Mouse (Mus musculus) neural tube, embryonic 12.5 days (tissue): Measurements from ENCODE around the gene Ifitm10. TPM values are rescaled to one million over a fixed set of nuclear protein-coding genes. Genes with fewer than 3 reads are reported as not detected.

Experiments used
- ATAC-seq: fragments of 200-750 bp; cut with Nextera tagmentation; 2 replicates; pipeline ENCODE4 v1.8.0; 2017; ENCODE audit warnings: low read depth, mild to moderate bottlenecking, moderate TSS enrichment, moderate library complexity; ENCODE audit not compliant: low FRiP score
- H3K27ac ChIP-seq: fragments of 300-500 bp; sonication (generic); 2 replicates; pipeline ENCODE4 v1.5.1; 2016
- H3K27me3 ChIP-seq: fragments of 300-500 bp; sonication (generic); replicated peaks from 2 replicates; pipeline ENCODE4 v1.6.1; 2016; ENCODE audit warnings: mild to moderate bottlenecking
- H3K36me3 ChIP-seq: fragments of 300-500 bp; sonication (generic); 2 replicates; pipeline ENCODE4 v1.6.1; 2016; ENCODE audit warnings: mild to moderate bottlenecking
- H3K4me1 ChIP-seq: fragments of 300-500 bp; sonication (generic); 2 replicates; pipeline ENCODE4 v1.6.1; 2016
- H3K4me2 ChIP-seq: fragments of 300-500 bp; sonication (generic); replicated peaks from 2 replicates; pipeline ENCODE4 v1.6.1; 2016; ENCODE audit warnings: mild to moderate bottlenecking
- H3K4me3 ChIP-seq: fragments of 300-500 bp; sonication (generic); 2 replicates; pipeline ENCODE4 v1.5.1; 2016
- H3K9ac ChIP-seq: fragments of 300-500 bp; sonication (generic); 2 replicates; pipeline ENCODE4 v1.6.1; 2016; ENCODE audit warnings: mild to moderate bottlenecking
- H3K9me3 ChIP-seq: fragments of 300-500 bp; sonication (generic); 2 replicates; pipeline ENCODE4 v1.6.1; 2016; ENCODE audit warnings: mild to moderate bottlenecking
- WGBS: fragments of 180-500 bp; shearing (Covaris S2); methylation state at CpG from one replicate; pipeline ENCODE4 v1.1.7; 2016; 5-methylcytosine and 5-hydroxymethylcytosine counted together
- polyA plus RNA-seq: library from polyadenylated mRNA; unstranded; fragments of >200 nt; fragmentation: Nextera tagmentation; extraction: Ambion mirVana; gene quantifications from 2 replicates; pipeline ENCODE4 v1.2.1, GENCODE M21; 2016

The Ifitm10 gene
- polyA plus RNA-seq, 1 experiment from 2014 or later = 0.47 TPM

- Histone ChIP-seq H3K4me3 (peak overlapping the region; percentile 77), H3K9ac (peak overlapping the region; percentile 76; the same call in 1 of the 2 replicates), H3K27me3 (no peaks in the 10 kb centered on the region), H3K9me3 (no peaks in the 10 kb centered on the region), H3K4me2 (peak overlapping the region; percentile 94), H3K27ac (no peak overlapping the region), H3K36me3 (peaks cover 23% of the 10 kb centered on the region), H3K4me1 (peaks cover 18% of the 10 kb centered on the region)
- WGBS = 98% methylated on average over 1 of the region's 1 CpGs
- ATAC-seq = peak; percentile 33
Measured at GRCm38 (mm10) chr7:142388198-142388597, 14.6 kb upstream of the Ifitm10 start.

- H3K4me2 ChIP-seq = peak within 1 kb of the TSS; percentile 94
- ATAC-seq = peak; percentile 97
- WGBS = under 1% methylated on average over 52 of the region's 55 CpGs
Measured at GRCm38 (mm10) chr7:142387419-142388148, 14.0 kb upstream of the Ifitm10 start, which contains the start of gene Ctsd. Gene Ctsd, minus strand, starts transcription at chr7:142388038.

GRCm38 (mm10) chr7:142386621-142387201 lies 13.2 kb upstream of the Ifitm10 start:
- Histone ChIP-seq H3K9me3 (no peaks in the 10 kb centered on the region), H3K9ac (peak overlapping the region; percentile 76)

More at GRCm38 (mm10) chr7:142387419-142388148, 14.0 kb upstream of the Ifitm10 start, which contains the start of gene Ctsd:
- Histone ChIP-seq H3K27ac (no peak within 1 kb of the TSS), H3K9me3 (no peaks in the 10 kb centered on the region), H3K36me3 (peaks cover 29% of the 10 kb centered on the region), H3K9ac (peak within 1 kb of the TSS; percentile 76), H3K4me3 (peak within 1 kb of the TSS; percentile 77), H3K4me1 (peaks cover 18% of the 10 kb centered on the region), H3K27me3 (no peaks in the 10 kb centered on the region)

GRCm38 (mm10) chr7:142385742-142386403 lies 12.3 kb upstream of the Ifitm10 start:
- Histone ChIP-seq H3K27ac (no peak overlapping the region), H3K9me3 (no peaks in the 10 kb centered on the region), H3K36me3 (peaks cover 47% of the 10 kb centered on the region), H3K27me3 (no peaks in the 10 kb centered on the region), H3K9ac (no peak overlapping the region), H3K4me2 (peak overlapping the region; percentile 94), H3K4me1 (peaks cover 18% of the 10 kb centered on the region), H3K4me3 (0 out of 2 replicates have a peak overlapping the region, but pooled peaks have one; percentile 77)
- 88% methylated on average over 3 of the region's 3 CpGs for WGBS
- no peak for ATAC-seq

More at GRCm38 (mm10) chr7:142386621-142387201, 13.2 kb upstream of the Ifitm10 start:
- H3K36me3 ChIP-seq = peaks cover 38% of the 10 kb centered on the region
- no peak for ATAC-seq
- peak overlapping the region; percentile 94 for H3K4me2 ChIP-seq
- H3K4me3 ChIP-seq = peak overlapping the region; percentile 77
- peaks cover 18% of the 10 kb centered on the region for H3K4me1 ChIP-seq
- no peak overlapping the region for H3K27ac ChIP-seq
- 75% methylated on average over 6 of the region's 6 CpGs for WGBS
- no peaks in the 10 kb centered on the region for H3K27me3 ChIP-seq

GRCm38 (mm10) chr7:142384306-142384705 lies 10.8 kb upstream of the Ifitm10 start:
- Histone ChIP-seq H3K27ac (no peak overlapping the region), H3K4me1 (peaks cover 18% of the 10 kb centered on the region), H3K9ac (no peak overlapping the region), H3K27me3 (no peaks in the 10 kb centered on the region), H3K36me3 (peaks cover 62% of the 10 kb centered on the region), H3K9me3 (no peaks in the 10 kb centered on the region), H3K4me3 (no peak overlapping the region), H3K4me2 (no peak overlapping the region)
- 87% methylated on average over 10 of the region's 10 CpGs for WGBS
- ATAC-seq = no peak

- H3K4me2 ChIP-seq = no peak within 1 kb of the TSS
- H3K4me3 ChIP-seq = no peak within 1 kb of the TSS
- ATAC-seq = no peak
- H3K27me3 ChIP-seq = no peaks in the 10 kb centered on the region
- peaks cover 76% of the 10 kb centered on the region for H3K36me3 ChIP-seq
- no peak within 1 kb of the TSS for H3K27ac ChIP-seq
- peaks cover 18% of the 10 kb centered on the region for H3K4me1 ChIP-seq
- H3K9ac ChIP-seq = no peak within 1 kb of the TSS
- 93% methylated on average over 5 of the region's 5 CpGs for WGBS
- no peaks in the 10 kb centered on the region for H3K9me3 ChIP-seq
Measured at GRCm38 (mm10) chr7:142382567-142382966, 9.0 kb upstream of the Ifitm10 start, which contains the start of gene Gm49369. Gene Gm49369, minus strand, starts transcription at chr7:142382667.

GRCm38 (mm10) chr7:142381175-142381574 lies 7.6 kb upstream of the Ifitm10 start:
- Histone ChIP-seq H3K4me1 (peaks cover 7% of the 10 kb centered on the region), H3K4me3 (no peak overlapping the region), H3K36me3 (peaks cover 90% of the 10 kb centered on the region), H3K4me2 (no peak overlapping the region), H3K27me3 (no peaks in the 10 kb centered on the region), H3K9ac (no peak overlapping the region), H3K9me3 (no peaks in the 10 kb centered on the region), H3K27ac (no peak overlapping the region)
- WGBS = 89% methylated on average over 4 of the region's 4 CpGs
- no peak for ATAC-seq

GRCm38 (mm10) chr7:142379186-142379585 lies 5.6 kb upstream of the Ifitm10 start:
- H3K4me2 ChIP-seq = no peak overlapping the region
- H3K36me3 ChIP-seq = peaks cover 92% of the 10 kb centered on the region
- H3K9me3 ChIP-seq = no peaks in the 10 kb centered on the region
- no peak overlapping the region for H3K27ac ChIP-seq
- H3K4me1 ChIP-seq = no peaks in the 10 kb centered on the region
- 82% methylated on average over 6 of the region's 6 CpGs for WGBS
- no peak overlapping the region for H3K9ac ChIP-seq
- ATAC-seq = no peak
- H3K27me3 ChIP-seq = no peaks in the 10 kb centered on the region
- no peak overlapping the region for H3K4me3 ChIP-seq

GRCm38 (mm10) chr7:142377233-142377925 lies 3.8 kb upstream of the Ifitm10 start:
- H3K4me2 ChIP-seq = no peak overlapping the region
- 93% methylated on average over 14 of the region's 14 CpGs for WGBS
- no peak for ATAC-seq
- no peaks in the 10 kb centered on the region for H3K9me3 ChIP-seq
- H3K9ac ChIP-seq = no peak overlapping the region
- peaks cover 74% of the 10 kb centered on the region for H3K36me3 ChIP-seq
- peaks cover 12% of the 10 kb centered on the region for H3K27me3 ChIP-seq
- H3K4me3 ChIP-seq = no peak overlapping the region
- 0 out of 2 replicates have a peak, but pooled peaks cover under 1% of the 10 kb centered on the region for H3K4me1 ChIP-seq
- no peak overlapping the region for H3K27ac ChIP-seq

GRCm38 (mm10) chr7:142376096-142376495 lies 2.5 kb upstream of the Ifitm10 start:
- H3K27me3 ChIP-seq = peaks cover 25% of the 10 kb centered on the region
- ATAC-seq = no peak
- 84% methylated on average over 4 of the region's 4 CpGs for WGBS
- H3K4me2 ChIP-seq = no peak overlapping the region
- no peak overlapping the region for H3K27ac ChIP-seq
- no peak overlapping the region for H3K9ac ChIP-seq
- no peaks in the 10 kb centered on the region for H3K9me3 ChIP-seq
- H3K4me1 ChIP-seq = 0 out of 2 replicates have a peak, but pooled peaks cover 10% of the 10 kb centered on the region
- H3K4me3 ChIP-seq = no peak overlapping the region
- H3K36me3 ChIP-seq = peaks cover 61% of the 10 kb centered on the region

- 0 out of 2 replicates have a peak, but pooled peaks cover 10% of the 10 kb centered on the region for H3K4me1 ChIP-seq
- peaks cover 53% of the 10 kb centered on the region for H3K36me3 ChIP-seq
- no peak overlapping the region for H3K9ac ChIP-seq
- WGBS = 90% methylated on average over 6 of the region's 6 CpGs
- peaks cover 33% of the 10 kb centered on the region for H3K27me3 ChIP-seq
- no peak overlapping the region for H3K4me2 ChIP-seq
- no peak overlapping the region for H3K27ac ChIP-seq
- no peaks in the 10 kb centered on the region for H3K9me3 ChIP-seq
- H3K4me3 ChIP-seq = no peak overlapping the region
- ATAC-seq = no peak
Measured at GRCm38 (mm10) chr7:142375261-142375724, 1.7 kb upstream of the Ifitm10 start.
